Mouse (Mus musculus): Measurements from ENCODE around the gene Smtn.
A peak's percentile ranks its signal among the peaks of the same experiment; 100 is the strongest.

Smtn gene

DNA sequence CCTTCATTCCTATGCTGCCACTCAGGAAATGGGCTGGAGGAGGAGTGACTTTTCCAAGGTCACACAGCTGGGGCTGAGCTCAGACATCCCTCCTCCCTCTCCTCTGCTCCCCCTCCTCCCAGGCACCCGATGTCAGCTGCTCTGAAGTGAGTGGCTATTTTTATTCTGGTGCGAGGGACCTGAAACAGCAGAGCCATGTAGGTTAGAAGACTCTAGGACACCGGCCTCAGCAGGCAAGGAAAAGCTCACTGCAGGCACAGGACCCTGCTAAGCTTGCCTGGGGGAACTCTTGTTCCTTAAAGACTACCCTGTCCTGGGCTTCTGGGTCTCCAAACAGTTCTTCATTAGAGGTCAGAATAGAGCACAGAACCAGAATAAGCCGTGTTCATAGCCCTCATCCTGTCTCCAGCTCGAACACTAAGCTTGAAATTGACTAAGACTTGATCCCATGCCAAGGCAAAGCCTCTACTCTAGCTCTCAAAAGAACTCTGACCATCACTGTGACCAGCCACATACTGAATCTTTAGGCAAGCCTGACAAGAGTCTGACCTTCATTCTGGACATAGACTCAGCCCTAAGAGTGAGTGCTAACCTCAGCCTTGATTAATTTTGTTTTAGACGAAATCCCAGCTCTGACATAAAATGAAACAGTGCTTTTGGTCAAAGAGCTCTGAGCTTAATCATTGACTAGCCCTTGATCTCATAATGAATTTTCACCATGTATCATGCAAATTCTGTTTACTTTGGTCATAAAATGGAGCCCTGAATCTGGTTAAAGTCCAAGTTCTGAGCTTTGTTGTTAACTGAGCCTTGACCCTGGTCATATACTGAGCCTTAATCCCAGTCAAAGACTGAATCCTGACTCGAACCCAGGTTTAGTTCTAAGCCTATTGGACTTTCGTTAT, 31.0 kb downstream of the Smtn start:
- DNase-seq (ENCODE audit: low read depth, low spot score): no peak

DNA sequence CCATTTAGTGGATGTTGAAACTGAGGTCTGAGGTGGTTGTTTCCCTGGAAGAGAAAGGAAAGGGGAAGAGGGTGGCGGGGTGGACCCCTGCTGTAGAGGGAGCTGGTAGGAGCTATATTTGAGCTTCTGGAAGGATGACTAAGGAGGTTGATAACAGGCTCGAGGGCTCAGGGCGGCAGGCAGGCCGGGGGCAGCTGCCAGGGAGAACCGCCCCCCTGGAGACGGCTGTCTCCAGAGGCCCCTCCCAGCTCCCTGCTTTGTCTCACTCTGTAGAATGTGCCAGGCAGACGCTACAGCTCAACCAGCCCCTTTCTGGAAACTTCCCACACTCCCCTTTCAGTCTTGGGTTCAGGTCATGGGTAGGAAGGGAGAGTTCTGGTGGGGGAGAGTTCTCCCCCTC, 32.2 kb downstream of the Smtn start:
- no peak for DNase-seq (ENCODE audit: low read depth, low spot score)

DNA sequence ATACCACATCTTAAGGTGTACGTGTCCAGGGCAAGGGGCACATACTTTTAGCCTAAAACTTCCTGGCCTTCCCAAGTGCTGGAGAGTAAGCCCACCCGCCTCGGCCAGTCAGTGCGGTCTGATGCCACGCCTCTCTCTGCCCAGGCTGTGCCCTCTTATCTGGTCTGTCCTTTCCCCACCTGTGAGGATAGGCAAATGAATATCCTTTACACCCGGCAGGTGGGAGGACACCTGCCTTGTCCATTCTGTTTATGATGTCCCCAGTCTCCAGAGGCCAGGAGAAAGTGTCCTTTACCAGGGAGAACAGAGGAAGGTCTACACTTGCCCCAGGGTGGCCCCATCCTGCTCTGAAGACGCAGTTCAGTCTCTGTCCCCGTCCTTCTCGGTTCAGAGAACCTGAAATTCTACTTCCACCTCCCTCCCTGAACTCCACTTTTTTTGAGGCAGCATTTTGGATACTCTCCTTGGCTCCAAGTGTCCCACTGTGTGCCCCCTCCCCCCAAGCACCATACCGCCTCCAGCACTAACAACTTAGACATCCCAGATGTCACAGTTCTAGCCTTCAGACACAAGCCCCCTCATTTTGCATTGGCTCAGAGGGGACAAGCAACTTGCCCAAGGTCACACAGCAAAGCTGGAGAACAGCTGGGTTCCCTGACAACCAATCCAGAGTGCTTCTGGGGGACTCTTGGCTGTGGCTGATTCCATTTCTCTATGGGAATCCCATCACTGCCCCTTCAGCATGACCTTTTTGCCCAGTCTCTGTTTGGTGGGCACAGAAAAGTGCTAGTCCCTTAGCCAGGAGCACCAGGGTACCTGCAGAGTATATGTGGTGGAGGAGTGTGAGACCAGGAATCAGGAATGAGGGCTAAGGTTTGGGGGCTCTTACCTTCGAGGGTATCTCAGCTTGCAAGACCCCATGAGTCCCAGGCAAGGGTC, 36.4 kb downstream of the Smtn start:
- DNase-seq (ENCODE audit: low read depth, low spot score): no peak

DNA sequence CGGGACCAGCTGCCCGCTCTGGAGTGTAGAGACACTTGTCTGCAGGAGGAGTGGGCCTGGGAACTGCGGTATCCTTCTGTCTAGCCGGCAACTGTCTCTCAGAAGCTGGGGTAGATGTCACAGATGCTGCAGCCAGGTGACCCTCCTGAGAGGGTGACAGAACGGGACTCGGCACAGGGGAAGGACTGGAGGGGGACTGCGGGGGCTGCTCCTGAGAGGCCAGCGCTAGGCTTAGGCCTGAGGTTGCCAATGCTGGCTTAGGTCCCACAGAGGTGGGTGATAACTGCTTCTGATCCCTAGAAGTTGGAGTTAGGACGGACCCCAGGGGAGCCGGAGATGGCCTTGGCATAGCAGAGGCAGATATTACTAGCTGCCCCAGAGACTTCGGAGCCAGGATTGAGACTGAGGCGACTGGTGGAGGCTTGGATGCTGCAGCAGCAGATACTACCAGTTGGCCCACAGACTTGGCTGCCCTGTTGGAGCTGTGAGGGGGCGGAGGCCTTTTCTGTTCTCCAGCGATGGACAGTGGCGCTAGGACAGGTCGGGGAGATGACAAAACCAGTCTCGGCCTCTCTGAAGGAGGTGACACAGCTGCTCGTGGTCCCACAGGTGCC, 37.8 kb downstream of the Smtn start:
- no peak for DNase-seq (ENCODE audit: low read depth, low spot score)

DNA sequence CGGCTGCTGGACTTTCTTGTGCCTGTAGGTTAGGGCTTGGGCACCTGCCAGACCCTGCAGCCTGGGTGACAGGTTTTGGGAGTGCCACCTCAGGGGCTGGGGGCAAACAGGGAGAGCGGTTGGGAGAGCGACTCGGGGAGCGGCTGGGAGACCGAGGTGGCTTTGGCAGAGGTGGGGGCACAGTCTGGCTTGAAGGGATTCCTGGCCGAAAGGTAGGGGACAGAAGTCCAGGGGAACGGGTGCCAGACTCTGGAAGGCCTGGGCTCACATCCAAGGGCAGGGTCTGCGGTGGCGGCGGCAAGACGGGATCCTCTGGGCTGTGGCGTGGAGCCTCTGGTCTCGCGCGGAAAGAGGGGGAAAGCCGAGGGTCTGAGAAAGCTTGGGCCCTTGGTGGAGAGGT, 38.4 kb downstream of the Smtn start:
- DNase-seq (ENCODE audit: low read depth, low spot score): no peak

DNA sequence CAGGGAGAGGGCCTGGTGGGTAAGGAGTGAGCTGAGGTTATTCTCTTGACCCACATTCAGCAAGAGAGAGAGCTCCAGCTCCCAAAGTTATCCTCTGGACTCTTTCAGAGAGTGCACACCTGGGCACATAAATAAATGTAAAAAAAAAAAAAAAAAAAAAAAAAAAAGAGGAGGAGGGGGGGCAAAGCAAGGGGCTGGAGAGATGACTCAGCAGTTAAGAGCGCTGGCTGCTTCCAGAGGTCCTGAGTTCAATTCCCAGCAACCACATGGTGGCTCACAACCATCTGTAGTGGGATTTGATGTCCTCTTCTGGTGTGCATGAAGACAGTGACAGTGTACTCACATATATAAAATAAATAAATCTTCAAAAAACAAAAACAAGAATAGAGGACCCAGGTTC, 43.1 kb downstream of the Smtn start:
- DNase-seq (ENCODE audit: low read depth, low spot score): no peak

DNA sequence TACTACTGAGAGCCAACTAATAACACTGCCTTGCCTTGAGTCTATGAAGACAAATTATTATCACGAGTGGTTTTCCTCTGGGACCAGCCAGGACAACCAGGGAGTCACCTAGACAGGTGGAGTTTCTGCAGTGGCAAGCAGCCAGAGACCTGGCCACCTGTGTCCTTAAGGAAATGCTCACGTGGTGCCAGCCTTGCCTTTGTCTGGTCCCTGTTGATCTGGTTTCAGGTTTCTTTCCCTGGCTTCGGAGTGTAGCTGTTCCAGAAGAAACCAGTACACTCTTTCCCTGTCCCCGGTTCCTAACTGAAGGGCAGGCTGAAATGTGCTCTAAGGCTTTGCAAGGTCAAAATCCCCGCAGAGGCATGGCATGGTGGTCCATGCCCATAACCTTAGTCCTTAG, 43.7 kb downstream of the Smtn start:
- DNase-seq (ENCODE audit: low read depth, low spot score): no peak

DNA sequence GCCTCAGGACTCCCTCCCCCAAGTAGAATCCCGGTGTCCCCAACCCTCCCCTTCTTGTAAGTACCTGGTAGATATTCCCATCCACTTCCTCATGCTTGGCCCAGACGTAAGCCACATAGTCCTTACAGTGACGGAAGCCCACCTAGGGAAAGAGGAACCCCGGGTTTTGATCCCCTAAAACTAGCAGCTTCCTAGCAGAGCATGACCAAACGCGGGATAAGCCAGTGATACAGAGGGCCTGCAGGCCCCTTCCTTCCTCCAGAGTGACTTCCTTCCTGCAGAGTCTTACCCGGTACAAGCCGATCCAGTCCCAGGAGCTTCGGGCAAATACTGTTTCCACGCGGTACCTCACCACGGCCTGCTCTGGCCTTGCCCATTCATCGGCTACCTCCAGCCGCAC, 44.9 kb downstream of the Smtn start:
- DNase-seq (ENCODE audit: low read depth, low spot score): no peak

DNA sequence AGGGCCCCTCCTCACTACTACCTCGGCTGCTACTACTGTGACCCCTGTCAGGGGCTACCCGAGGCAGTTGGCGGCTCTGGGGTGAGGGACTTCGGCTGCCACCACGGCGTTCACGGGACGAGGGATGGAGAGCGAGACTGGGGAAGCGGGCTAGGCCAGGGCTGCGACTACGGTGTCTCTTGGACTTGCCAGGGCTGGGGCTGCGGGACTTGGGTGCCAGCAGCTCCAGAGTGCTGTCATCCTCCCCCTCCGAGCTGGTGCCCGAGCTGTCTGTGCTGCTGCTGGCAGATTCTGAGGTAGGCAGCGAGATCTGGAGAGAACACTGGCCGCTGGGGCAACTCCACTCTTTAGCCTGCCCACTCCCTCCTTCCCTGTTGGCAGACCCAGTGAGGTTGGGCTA, 45.6 kb downstream of the Smtn start:
- DNase-seq (ENCODE audit: low read depth, low spot score): no peak

DNA sequence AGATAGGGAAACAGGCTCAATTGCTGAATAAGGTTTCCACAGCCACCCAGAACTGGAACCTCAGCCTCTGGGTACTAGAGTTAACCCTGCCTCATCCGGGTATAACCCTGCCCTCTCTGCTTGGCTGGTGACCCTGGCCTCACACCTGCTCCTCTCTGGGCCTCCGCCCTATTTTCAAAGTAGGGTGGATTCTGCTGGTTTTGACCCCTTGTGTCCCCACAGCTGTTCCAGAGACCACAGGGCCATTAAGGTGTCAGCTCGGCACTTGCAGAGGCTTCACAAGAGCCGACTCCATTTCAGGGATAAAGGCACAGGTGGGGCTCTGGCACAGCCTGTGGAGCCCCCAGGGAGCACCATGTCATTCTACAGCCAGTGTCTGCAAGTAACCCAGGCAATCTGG, 47.7 kb downstream of the Smtn start:
- no peak for DNase-seq (ENCODE audit: low read depth, low spot score)

DNA sequence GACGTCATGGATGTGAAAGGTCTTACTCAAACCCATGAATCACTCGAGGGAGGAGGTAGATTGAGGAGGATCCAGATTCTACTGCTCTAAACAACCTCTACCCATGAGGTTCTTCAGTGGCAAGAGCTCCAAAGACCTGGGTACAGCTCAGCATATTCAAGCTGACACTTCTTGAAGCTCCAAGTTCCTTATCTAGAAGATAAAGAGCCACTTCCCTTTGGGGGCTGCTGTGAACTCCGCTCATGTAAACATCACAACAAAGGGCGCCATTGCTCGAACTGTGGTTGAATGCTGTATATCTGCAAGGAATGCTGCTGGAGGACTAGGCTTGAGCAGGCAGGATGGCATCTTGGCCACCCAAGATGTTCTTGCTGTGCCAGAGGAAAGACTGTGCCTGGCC, 51.4 kb downstream of the Smtn start:
- DNase-seq (ENCODE audit: low read depth, low spot score): no peak

DNA sequence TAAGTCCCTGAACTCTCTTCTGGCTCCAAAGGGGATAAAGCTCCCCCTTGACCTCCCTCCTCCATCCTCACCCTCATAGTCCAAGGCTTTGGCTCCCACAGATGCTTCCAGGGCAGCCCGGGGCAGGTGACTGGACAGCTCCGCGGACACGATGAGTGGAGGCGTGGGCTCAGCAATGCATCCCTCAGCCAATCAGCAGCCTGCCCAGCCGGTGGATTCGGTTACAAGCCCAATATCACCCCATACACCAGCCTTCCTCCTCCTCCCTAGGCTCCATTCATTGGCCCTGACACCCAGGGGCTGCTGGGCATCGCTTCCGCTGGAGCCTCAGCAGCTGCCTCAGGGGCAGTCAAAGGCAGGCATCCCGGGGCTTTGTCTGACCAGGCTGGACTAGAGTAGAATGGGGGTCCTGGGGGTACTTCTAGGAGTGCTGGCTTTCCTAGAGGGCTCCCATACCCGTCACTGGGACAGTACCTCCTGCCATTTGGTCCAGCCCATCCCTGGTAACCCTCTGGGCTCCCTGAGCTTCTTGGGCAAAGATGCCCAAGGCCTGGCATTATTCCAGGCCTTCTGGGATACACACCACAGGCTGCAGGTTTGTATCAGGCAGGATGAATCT, 52.4 kb downstream of the Smtn start, which contains the start of gene Pla2g3:
Gene Pla2g3, plus strand, starts transcription at position 333 of the 619 bp plus-strand sequence.
- no peak for DNase-seq (ENCODE audit: low read depth, low spot score)

DNA sequence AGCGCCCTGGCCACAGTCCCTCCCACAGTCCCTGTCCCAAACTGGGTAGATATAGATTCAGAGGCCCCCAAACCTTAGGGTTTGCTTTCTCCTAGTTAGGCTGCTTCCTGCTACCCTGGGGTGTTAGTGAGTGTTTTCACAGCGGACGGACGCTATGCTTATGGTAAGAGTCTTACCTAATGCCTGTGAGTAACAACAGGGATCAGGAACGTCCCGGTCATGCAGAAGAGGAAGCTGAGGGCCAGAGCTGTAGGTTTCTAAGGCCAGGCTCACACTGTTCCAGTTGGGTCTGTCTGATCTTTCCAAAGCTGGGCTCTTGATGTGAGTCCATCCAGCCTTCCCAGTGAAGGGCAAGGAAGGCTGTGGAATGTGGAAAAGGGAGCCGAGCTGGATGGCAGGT, 54.1 kb downstream of the Smtn start:
- DNase-seq (ENCODE audit: low read depth, low spot score): no peak

DNA sequence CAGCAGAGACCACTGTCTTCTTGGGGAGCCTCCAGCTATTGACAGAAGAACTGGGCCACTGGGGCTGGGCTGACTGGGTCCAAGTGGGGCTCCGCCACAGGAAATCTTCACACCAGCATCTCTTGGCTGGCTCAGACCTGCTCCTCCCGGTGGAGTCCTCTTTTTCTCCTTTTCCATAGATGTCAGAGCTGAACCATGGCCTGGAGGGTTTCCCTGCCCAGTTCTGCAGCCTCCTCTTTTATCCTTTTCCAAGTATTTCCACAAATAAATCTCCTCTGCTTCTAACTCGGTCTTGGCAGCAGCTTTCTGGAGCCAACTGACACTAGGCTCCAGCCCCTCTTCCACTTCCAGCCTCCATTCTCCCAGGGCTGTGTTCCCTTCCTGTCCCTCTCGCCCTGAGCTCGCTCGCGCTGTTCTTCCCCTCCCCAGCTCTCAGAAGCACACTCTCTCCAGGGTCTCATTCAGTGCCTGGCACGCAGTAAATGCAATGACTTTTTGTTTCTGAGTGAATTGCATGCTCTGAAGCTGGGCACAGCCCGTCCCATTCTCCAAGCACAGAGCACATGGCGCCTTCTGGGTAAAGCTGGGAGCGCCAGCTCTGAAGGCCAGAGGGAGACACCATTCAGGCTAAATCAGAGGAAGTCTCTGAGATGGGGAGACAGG, 56.3 kb downstream of the Smtn start:
- DNase-seq (ENCODE audit: low read depth, low spot score): no peak

DNA sequence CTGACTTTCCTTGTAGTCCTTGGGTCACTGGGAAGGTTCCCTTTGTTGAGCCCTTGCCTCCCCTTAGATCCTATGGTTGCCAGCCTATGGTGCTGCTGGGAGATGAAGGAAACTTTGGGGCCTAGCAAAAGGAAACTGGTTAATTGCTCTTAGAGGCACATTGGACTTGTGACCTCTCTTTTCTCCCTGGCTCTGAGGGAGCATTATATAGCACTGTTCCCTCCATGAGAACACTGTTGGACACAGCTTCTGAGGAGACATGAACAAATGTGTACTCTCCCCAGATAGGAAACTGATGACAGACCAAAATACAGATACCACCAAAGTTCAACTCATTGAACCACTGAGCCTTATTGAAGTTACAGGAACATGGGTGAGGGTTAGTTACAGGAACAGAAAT, 64.9 kb downstream of the Smtn start:
- DNase-seq (ENCODE audit: low read depth, low spot score): no peak

DNA sequence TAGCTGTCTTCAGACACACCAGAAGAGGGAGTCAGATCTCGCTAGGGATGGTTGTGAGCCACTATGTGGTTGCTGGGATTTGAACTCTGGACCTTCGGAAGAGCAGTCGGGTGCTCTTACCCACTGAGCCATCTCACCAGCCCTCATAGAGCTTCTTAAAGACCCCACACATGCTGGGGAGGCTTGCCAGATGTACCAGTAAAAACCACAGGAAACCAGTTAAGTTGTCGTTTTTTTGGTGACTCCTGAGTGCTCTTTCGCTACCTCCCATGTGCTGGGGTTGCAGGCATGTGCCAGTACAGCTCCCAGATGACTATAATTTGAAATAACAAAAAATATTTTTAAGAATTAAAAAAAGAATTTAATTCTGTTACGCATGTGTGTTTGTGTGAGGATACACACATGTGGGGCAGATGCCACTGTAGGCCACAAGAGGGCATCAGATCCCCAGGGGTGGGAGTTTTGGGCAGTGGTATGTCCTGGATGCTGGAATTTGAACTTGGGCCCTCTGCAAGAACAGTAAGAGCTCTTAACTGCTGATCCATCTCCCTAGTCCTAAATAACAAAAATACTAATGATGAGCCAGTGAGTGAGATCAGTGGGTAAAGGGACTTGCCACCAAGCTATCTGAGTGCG, 65.8 kb downstream of the Smtn start:
- no peak for DNase-seq (ENCODE audit: low read depth, low spot score)

DNA sequence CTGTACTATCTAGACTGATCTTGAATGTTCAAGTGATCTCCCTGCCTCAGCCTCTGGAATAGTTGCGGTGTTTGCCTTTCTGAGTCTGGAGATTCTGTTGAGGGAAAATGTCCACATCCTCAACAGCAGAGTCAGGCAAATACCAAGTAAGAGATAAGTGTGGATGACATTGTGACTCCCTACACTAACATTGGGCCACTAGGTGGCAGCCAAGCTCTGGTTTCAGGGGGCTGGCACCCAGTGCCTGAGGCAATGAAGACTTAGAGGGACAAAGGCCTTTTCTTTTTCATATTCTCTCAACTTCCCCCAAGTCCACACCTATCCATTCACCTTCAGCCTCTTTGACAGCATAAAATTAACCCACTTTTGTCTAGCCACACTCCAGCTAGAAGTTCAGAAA, 67.9 kb downstream of the Smtn start:
- DNase-seq (ENCODE audit: low read depth, low spot score): peak; percentile 63

DNA sequence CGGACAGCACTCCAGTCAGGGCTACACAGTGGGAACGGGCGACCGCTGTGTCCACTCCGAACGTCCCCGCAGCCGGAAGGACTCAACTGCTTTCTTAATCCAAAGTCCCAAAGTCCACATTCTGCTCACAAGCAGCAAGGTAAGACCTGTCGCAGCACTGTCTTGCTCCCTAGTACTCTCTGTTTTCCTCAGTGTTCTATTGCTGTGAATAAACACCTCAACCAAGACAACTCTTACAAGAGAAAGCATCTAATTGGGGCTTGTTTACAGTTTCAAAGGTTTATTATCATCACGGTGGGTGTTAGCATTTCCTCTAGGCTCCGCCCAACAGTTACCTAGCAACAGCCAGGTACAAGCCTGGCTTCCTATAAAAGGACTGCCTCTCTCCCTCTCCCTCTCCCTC, 69.0 kb downstream of the Smtn start:
- no peak for DNase-seq (ENCODE audit: low read depth, low spot score)

All from CD4-positive helper T cell, adult 2 months (primary cell).